Mouse (Mus musculus) brain, embryonic 18.5 days (tissue): ENCODE measurements around the gene Krtcap2.

Experiments
- DNase-seq: peaks from one replicate; pipeline ENCODE4 v3.0.0-alpha.2; 2012; ENCODE audit warnings: low read depth, low spot score

Krtcap2 gene

DNA sequence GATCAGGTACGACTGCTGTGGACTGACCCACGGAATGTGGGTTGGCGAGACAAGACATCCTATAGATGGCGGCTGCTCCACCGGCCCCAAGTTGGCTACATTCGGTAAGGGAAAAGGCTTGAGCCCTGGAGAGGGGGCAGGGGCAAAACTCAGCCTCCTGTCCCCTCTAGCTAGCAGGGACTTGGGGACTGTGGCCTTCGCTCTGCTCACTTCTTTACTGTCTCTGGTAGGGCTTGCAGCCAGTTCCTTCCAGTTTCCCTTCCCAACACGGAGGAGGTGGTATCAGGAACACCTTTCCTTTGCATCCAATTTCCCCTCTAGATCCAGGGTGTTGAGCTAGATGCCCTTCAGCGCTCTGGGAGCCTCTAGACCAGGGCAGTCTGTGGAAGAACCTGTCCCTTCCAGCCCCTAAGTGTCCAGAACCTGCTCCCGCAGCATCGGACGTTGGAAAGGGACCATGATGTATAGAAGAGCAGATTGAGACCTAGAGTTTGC, 20.4 kb upstream of the Krtcap2 start:
- no peak for DNase-seq

DNA sequence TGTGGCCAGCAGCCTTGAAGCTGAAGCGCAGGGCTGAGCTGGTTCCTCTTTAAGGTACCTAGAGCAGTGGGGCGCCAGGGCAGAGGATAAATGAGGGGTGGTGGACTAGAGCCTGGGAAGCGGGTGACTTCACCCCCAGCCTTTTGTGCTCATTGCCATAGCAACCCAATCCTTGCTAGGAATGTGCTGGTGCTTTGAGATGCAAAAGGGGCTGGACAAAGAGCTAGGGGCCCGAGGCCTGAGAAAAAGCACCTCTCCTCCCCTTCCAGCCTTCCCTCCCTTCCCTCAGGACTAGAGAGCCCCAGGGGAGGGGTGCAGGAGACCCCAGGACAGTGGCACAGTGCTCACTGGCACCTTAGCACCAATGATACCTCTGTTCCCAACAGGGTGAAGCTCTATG, 19.8 kb upstream of the Krtcap2 start:
- DNase-seq, result peak; percentile 54

DNA sequence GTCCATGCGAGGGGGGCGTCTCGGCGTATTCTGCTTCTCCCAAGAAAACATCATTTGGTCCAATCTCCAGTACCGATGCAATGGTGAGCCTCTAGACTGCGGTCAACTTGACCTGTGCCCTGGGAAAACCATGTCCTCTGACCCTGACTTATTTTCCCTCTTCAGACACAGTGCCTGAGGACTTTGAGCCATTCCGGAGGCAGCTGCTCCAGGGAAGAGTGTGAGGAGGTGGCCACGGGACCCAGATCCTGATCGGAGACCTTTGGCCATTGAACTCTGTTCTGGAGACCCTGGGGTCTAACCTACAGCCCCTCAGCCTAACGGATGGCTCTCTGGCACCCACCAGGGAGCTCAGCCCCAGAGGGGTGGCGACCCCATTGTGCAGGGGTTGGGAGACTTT, 19.4 kb upstream of the Krtcap2 start:
- DNase-seq, result no peak

DNA sequence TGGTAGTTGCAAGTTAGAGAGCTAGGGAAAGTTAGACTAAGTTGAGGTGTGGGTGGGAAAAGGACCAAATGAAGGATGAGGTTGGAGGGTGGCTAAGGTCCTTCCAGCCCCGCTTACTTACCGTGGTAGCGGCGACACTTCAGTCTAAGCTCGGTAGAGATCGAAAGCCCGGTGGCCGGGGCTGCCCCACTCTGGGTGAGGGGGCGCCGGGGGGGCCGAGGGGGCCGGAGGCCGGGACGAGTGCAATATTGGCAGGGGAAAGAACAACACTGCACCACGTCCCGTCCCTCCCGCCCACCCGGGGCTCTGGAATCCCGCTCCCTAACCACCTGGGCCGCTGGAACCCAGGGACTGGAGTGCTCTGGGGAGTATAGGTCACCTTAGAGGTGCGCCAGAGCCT, 18.9 kb upstream of the Krtcap2 start, which contains the start of gene Mtx1:
TSS of gene Mtx1 (minus strand) at position 189 of the 400 bp plus-strand sequence.
- no peak for DNase-seq

DNA sequence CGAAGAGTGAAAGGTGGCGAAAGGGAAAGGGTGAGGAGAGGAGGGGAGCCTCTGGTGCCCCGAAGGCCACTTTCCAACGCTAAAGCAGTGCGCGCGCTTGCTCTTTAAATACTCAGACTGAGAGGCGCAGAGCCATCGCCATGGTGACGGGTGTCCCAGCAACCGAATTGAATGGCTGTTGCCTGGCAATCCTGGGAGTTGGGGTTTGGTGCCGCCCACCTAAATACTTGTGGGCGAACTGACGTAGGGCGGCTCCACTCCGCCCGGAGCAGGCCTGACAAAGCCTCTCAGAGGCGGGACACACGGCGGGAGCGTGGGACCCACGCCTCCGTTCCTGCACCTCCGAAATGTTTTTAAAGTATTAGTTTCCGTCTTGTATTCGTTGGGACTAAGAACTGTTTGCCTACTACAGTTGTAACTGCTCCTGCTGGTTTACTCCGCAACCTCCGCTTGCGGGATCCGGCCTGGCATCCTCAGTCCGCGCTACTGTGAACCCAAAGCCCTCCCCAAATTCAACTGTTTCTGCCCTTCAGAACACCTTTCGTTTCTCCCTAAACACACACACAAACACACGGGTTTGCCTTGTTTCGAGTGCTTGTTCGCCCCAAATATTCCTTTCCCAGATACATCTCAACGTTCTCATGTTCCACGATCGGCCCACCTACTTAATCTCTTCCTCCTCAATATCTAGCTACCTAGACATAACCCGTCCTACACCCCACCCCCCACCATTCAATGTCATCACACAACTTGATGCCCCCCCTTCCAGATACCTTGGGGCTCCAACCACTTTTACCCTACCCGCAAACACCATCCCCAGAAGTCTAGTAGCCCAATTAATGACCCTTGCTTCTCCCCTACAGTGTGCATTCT, 18.2 kb upstream of the Krtcap2 start:
- DNase-seq, result peak; percentile 86

DNA sequence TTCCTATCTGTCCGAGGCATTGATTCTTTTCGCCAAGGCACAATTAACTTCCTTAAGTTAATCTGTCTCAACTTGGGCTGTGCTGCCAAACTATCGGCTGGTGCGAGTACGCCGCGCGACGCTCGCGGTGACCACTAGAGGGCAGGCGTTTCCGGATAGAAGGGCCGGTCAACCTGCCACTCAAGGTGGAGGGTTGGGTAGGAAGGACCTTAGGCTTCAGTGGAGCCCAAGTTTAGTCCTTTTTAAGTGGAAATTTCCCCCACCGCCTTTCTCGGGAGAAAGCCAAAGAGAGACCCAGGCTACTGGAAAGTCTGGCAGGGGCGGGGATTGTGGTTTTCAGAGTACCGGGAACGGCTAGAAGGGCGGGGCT, 17.6 kb upstream of the Krtcap2 start:
- DNase-seq, result no peak

DNA sequence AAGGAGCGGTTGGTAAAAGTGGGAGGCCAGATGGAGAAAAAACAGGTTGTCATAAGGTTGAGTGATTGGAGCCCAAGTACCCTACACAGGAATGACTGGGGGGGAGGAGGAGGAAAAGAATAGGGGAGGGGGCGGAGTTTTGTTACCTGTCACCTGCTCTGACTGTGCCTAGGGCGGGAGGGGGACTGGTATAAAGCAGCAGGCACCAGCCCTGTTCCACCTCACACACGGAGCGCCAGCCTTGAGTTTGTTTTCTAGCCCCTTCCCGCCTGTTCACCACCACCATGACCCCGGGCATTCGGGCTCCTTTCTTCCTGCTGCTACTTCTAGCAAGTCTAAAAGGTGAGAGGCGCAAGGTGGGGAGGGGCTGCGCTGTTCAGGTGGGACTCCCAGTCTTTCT, 16.9 kb upstream of the Krtcap2 start, which contains the start of gene Muc1:
TSS of gene Muc1 (plus strand) at position 222 of the 400 bp plus-strand sequence.
- DNase-seq, result no peak

DNA sequence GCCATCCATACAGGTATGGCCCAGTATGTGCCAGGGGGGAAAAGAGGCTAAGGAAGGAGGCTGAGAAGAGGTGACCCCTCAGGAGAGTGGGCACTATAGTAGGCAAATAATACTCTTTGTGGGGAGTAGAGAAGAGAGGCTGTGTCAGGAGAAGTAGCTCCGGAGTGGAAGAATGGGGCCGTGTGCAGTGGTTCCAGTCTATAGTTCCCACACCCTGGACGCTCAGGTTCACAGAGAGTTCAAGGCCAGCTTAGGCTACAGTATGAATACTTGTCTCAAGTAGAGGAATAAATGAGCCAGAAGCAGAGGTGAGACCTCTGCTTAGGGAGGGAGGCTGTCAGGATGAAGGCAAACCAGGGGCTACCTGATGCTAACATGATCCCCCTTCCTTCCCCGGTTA, 16.5 kb upstream of the Krtcap2 start:
- no peak for DNase-seq

DNA sequence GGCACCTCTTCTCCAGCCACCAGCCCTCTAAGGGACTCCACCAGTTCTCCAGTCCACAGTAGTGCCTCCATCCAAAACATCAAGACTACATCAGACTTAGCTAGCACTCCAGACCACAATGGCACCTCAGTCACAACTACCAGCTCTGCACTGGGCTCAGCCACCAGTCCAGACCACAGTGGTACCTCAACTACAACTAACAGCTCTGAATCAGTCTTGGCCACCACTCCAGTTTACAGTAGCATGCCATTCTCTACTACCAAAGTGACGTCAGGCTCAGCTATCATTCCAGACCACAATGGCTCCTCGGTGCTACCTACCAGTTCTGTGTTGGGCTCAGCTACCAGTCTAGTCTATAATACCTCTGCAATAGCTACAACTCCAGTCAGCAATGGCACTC, 15.2 kb upstream of the Krtcap2 start:
- DNase-seq, result no peak

DNA sequence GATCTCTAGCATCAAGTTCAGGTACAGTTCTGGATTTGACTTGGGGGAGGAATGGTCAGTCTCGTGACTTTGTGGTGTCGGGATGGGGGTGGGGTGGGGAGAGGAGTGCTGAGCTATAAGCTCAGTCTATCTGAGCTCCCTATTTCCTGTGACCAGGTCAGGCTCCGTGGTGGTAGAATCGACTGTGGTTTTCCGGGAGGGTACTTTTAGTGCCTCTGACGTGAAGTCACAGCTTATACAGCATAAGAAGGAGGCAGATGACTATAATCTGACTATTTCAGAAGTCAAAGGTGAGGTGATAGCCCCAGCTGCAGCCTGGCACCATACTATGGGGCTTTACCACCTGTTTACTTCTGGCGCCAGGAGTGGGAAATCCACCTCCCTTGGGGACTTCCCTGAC, 14.4 kb upstream of the Krtcap2 start:
- no peak for DNase-seq

DNA sequence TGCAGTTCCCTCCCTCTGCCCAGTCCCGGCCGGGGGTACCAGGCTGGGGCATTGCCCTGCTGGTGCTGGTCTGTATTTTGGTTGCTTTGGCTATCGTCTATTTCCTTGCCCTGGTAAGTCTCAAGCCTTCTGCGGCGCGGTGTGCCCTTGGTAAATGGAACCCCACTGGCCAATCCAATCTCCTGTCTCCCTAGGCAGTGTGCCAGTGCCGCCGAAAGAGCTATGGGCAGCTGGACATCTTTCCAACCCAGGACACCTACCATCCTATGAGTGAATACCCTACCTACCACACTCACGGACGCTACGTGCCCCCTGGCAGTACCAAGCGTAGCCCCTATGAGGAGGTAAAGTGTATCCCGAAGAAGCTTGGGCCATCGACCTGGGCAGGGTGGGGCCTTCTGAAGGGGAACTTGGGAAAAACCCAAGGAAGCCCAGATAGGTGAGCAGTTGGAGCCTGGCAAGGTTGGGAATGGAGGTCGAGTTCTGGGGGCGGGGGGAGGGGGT, 13.9 kb upstream of the Krtcap2 start:
- DNase-seq, result no peak

DNA sequence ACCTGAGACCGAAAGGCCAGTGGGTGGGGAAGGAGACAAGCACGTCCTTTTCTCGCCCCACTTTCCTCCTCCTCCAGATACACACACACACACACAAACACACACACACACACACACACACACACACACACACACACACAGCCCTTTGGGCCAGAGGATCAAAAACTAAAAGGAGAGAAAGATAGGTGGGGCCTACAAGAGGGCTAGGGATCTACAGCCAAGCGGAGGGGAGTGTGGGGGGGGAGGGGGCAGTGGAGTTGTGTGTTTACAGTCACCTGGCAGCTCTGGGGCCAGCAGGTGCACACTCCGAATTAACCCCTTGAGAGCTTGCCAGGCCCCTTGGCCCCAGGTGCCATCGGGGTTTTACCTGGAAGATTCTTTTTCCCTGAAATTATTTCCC, 13.2 kb upstream of the Krtcap2 start:
- DNase-seq, result no peak

DNA sequence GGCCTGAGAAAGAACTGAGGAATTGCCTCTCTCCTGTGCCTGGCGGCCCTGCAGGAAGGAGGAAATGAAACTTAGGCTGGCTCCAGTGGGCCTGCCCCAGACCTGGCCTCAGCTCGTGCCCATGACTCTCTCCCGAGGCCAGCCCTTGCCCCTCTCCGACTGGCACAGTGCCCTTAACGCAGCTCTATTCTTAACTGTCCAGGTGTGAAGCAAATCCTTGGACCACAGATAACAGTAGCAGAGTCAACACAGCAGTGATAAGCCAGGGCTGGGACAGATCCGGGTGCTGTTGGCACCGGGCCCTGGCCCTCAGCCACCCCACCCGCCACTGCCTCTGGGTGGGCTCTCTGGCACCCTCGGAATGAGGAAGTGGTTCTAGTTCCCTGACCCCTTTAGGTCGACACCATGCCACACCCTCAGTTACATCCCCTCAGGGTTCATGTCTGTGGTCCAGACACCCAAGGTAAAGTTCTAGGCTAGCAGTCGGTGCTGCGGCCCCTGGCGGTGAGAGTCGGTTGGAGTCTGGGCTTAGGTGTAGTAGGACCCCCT, 12.1 kb upstream of the Krtcap2 start:
- no peak for DNase-seq

DNA sequence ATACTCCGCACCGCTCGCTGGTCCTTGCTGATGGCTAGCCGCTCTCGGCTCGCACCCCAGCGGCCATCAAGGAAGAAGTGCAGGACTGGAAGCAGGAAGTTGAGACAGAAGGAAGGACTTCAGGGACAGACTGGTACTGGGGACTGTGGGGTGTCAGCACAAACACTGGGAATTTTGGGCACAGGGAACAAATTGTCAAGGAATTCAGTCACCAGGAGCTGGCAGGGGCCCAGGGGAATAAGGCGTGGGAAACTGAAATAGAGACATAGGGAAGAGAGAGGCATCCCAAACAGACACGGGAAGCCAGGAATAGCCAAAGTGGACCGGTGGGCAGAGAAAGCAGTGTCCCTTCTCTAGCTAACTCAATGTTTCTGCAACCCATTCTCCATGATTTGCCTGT, 9.2 kb upstream of the Krtcap2 start:
- DNase-seq, result no peak

DNA sequence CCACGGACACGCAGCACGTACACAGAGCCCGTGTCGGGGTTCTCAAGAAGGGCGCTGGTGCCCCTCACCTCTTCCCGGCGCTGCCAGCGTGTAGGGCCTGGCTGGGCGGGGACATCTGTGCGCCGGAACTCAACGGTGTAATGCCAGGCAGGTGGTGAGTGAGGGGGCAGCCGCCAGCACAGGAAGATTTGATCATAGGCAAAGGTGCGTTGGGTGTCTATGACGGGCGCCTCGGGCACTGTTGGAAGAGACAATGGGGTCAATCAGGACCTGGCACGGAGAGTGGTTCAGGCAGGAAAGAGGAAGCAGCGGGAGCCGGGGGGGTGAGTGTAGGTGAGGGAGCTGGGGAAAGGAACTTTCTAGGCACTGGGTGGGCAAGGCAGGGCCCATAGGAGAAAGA, 8.1 kb upstream of the Krtcap2 start:
- no peak for DNase-seq

DNA sequence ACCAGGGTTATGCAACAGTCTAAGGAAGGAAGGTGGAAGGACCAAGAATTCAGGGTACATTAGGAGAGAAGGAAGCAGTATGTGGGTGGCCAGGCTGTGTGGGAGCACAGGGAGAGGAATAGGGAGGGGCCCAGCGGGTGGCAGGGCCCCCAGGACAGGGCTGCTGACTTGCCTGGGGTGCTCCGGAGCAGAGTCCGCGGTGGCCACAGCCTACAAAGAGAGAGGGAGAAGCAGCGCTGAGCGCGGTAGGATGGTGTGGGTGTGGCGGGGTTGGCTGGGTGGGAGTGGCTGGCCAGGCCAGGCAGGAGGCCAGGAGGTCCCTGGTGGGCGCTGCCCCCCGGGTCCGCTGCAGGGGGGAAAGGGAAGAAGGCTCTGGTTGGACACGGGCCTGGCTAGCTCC, 7.3 kb upstream of the Krtcap2 start:
- no peak for DNase-seq

DNA sequence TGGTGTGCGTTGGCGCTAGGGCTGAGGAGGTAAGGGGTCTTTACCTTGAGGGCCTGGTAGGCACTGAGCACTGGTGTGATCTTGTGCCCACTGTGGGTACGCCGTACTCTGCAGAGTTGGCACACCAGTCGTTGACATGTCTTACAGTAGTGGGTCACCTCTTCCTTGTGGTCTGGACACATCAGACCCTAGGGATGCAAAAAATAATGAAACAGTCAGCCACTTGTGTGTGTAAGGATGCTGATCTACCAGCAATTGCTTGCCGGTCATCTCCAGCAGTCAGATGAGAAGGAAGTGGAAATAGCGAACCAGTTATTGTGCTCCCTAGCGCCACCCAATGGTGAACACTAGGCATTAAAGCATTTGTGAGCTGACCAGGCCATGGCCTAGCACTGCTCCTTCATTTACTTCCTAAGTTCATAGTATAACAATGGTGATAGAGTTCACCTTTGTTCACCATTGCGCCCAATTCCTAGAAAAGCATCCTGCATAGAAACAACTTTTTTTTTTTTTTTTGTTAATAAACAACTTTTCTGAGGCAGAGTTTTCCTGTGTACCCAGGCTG, 3.4 kb upstream of the Krtcap2 start:
- DNase-seq, result no peak

DNA sequence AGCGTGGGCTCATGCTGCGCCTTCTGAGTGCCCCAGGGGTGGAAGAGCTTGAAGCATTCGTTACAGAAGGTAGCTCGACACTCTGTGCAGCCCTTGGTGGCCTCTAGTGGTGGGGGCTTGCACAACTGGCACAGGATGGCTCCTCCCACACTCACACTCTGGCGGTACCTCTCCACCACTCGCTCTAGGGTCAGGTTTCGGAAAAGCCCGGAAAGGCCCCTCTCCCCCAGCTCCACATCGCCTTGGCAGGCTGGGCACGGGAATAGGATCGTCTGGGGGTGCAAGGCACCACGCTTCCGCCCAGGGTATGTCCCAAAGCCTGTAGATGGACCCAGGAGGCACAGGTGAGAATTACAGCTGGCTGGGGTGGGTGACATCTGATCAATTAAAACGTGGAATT, 2.2 kb upstream of the Krtcap2 start:
- DNase-seq, result no peak

DNA sequence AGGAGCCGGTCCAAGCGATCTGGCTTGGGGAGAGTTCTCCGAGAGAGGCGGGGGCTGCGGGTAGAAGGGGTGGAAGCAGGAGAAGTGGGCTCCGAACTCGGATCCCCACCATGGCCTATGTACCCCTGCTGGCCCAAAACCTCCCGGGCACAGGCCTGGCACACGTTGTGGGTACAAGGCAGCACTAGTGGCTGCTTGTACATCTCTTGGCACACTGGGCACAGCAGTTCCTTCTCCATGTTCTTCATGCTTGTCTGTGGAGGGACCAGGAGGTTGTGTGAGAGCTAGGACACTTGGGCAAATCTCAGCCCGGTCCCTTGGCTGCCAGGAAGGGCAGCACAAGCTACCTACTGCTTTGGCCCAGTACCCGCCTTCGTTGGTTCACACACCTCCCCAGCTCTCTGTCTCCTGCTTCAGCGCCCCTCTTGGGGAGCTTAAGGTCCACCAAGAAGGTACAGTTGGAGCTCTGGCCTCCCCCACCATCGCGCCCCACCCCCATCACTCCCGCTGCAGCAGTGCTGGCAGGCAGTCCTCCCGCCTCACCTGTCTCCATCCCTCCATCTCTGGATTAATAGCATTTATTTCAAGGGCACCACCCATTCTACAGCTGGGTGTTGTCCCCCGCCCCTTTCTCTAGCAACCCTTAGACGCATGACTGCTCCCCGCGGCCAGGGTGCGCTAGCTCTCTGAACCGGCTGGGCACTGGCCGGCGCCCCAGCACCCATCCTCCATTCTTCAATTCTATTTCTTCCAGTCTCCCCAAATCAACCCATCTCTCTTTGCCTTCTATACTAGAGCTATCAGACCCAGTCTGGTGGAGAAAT, 1.4 kb upstream of the Krtcap2 start:
- DNase-seq, result no peak

DNA sequence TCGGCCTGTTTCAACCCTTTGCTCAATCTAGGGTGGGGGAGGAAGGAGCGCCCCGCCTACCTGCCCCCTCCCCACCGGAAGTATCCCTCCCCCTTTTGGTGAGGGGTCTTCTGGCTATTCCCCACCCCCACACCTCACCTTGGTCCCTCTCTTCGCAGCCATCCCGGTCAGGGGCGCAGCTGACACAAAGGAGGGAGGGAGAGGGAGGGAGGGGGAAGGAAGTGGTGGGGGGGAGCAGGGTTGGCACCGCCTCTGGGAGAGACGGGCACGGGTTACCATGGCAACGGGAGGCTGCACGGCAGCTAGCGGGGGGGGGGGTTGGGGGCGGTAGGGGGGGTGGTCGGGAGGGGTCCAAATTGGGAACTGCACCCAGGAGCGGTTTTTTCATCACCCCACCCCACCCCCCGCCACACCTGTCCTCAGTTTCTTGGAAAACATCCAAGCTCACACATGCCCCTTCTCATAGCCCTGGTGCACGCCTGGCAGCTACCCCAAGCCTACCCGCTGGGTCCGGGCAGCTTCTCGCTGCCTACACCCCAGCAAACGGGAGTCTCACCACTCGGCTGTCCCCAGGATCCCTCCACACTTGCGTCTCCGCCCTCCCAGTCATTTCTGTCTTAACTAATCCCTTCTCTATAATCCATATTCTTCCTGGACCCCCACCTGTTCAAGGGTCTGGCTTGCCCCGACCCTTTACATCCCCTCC, 631 bp upstream of the Krtcap2 start:
- DNase-seq, result peak; percentile 67
